Mouse (Mus musculus) C2C12 (cell line): ENCODE results near the gene Castor1.

Experiments used
- CEBPB ChIP-seq: IDR thresholded peaks from one replicate; pipeline ENCODE4 v1.6.1; 2011; ENCODE audit warnings: low read depth, mild to moderate bottlenecking, control low read depth, moderate library complexity
- CTCF ChIP-seq: IDR thresholded peaks from one replicate; pipeline ENCODE4 v1.5.1; 2011; ENCODE audit not compliant: control insufficient read depth, insufficient read depth, insufficient read length
- FOSL1 ChIP-seq: IDR thresholded peaks from one replicate; pipeline ENCODE4 v1.8.0; 2011; ENCODE audit warnings: mild to moderate bottlenecking, low read length; ENCODE audit not compliant: poor library complexity, insufficient read depth, severe bottlenecking
- MYOD1 ChIP-seq: IDR thresholded peaks from one replicate; pipeline ENCODE4 v1.6.1; 2011; ENCODE audit warnings: low read depth; ENCODE audit not compliant: control insufficient read depth, insufficient read length
- MYOG ChIP-seq: IDR thresholded peaks from one replicate; pipeline ENCODE4 v1.6.1; 2011; ENCODE audit not compliant: control insufficient read depth, insufficient read length; ENCODE audit errors: extremely low read depth
- USF1 ChIP-seq: IDR thresholded peaks from one replicate; pipeline ENCODE4 v1.6.1; 2011; ENCODE audit warnings: low read depth, mild to moderate bottlenecking, control low read depth, moderate library complexity

- TF ChIP-seq CTCF (no peak), MYOD1 (no peak), USF1 (no peak), MYOG (no peak), CEBPB (no peak), FOSL1 (no peak)
Observed at GRCm38 (mm10) chr11:4235665-4236545, 17.9 kb downstream of the Castor1 start, which contains the start of gene Osm.
